Comparison of ENCODE assay signal across 8 mouse cellular contexts in the genomic region with DNA sequence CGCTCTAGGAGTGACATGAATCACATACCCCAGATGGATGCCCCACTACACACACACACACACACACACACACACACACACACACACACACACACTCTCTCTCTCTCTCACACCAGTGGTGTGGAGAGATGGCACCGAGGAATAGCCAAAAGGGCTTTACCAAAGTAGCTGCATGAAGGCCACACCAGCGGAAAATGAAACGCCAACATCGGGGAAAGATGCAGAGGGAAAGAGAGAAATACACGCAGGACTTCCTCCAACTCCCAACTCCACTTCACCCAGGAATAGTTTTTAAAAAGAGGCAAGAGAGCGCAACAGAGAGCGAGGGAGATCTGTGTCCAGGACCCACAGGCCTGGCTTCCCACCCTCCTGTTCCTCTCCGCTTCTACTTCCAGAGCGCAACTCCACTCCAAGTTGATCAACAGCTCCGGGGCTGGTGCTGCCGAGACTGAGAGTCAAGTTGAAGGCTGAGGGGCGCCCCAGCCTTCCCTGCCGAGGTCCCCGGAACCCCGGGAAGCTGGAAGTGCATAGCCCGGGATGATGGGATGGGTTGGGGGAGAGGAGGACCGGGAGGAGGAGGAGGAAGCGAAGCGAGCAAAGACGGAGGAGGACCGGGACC.
DNase-seq lines count a peak whose midpoint lies in the region; ATAC-seq and TF ChIP-seq lines count a peak whose summit lies in the region.

No protein-coding gene starts in this region.

- DNase-seq in kidney, postnatal 14 days = no peak
- DNase-seq in limb, embryonic 10.5 days (ENCODE audit: low spot score) = no peak
- no peak for DNase-seq in neural tube, embryonic 11.5 days (ENCODE audit: low spot score)
- DNase-seq in gastrocnemius, adult 8-10 months (ENCODE audit: low spot score in 2 of 2) = no peak
- no peak for DNase-seq in left cerebral cortex, adult 11 months (ENCODE audit: low spot score)

- ATAC-seq in kidney, embryonic 16.5 days (ENCODE audit: low FRiP score, low TSS enrichment) = peak; percentile 67; the same call in 1 of the 2 replicates
- no peak for ATAC-seq in embryonic facial prominence, embryonic 12.5 days (ENCODE audit: insufficient number of reproducible peaks, insufficient read depth, low FRiP score, low TSS enrichment)
- ATAC-seq in neural tube, embryonic 11.5 days (ENCODE audit: insufficient read depth, low FRiP score, low TSS enrichment) = peak; percentile 29

- peaks cover 9% of the 10 kb centered on the region; the same call in 1 of the 2 replicates for H3K27me3 ChIP-seq in kidney, embryonic 16.5 days (ENCODE audit: insufficient read depth, low read length)
- no peaks in the 10 kb centered on the region for H3K27me3 ChIP-seq in E14TG2a.4 (ENCODE audit: insufficient read depth, low read length)
- peaks cover 2% of the 10 kb centered on the region; the same call in 1 of the 2 replicates for H3K27me3 ChIP-seq in embryonic facial prominence, embryonic 12.5 days
- peaks cover 61% of the 10 kb centered on the region for H3K27me3 ChIP-seq in limb, embryonic 10.5 days (ENCODE audit: low read depth, poor library complexity, severe bottlenecking)
- no peaks in the 10 kb centered on the region for H3K27me3 ChIP-seq in neural tube, embryonic 11.5 days (ENCODE audit: control insufficient read depth, insufficient read depth, low read length)

- WGBS in kidney, embryonic 16.5 days = 3% methylated on average over 22 of the region's 22 CpGs
- WGBS in embryonic facial prominence, embryonic 12.5 days = under 1% methylated on average over 20 of the region's 22 CpGs
- WGBS in limb, embryonic 10.5 days = 1% methylated on average over 22 of the region's 22 CpGs
- 2% methylated on average over 18 of the region's 22 CpGs for WGBS in neural tube, embryonic 11.5 days

- H3K36me3 ChIP-seq in kidney, embryonic 16.5 days (ENCODE audit: insufficient read depth, low read length) = no peaks in the 10 kb centered on the region
- peaks cover 13% of the 10 kb centered on the region for H3K36me3 ChIP-seq in E14TG2a.4 (ENCODE audit: insufficient read depth, low read length)
- H3K36me3 ChIP-seq in embryonic facial prominence, embryonic 12.5 days = no peaks in the 10 kb centered on the region
- H3K36me3 ChIP-seq in limb, embryonic 10.5 days = no peaks in the 10 kb centered on the region
- H3K36me3 ChIP-seq in neural tube, embryonic 11.5 days (ENCODE audit: control insufficient read depth, insufficient read depth, low read length) = no peaks in the 10 kb centered on the region

- H3K4me3 ChIP-seq in kidney, embryonic 16.5 days (ENCODE audit: low read length) = peak overlapping the region; percentile 62
- peak overlapping the region; percentile 86 for H3K4me3 ChIP-seq in E14TG2a.4 (replicated peaks; ENCODE audit: low read length)
- peak overlapping the region; percentile 70 for H3K4me3 ChIP-seq in embryonic facial prominence, embryonic 12.5 days
- H3K4me3 ChIP-seq in limb, embryonic 10.5 days = peak overlapping the region; percentile 71
- H3K4me3 ChIP-seq in neural tube, embryonic 11.5 days (ENCODE audit: low read depth, low read length) = peak overlapping the region; percentile 69

- H3K4me1 ChIP-seq in kidney, embryonic 16.5 days (ENCODE audit: insufficient read depth, low read length) = peaks cover 21% of the 10 kb centered on the region
- H3K4me1 ChIP-seq in E14TG2a.4 (replicated peaks; ENCODE audit: low read depth, low read length) = peaks cover 80% of the 10 kb centered on the region
- peaks cover 31% of the 10 kb centered on the region for H3K4me1 ChIP-seq in embryonic facial prominence, embryonic 12.5 days
- H3K4me1 ChIP-seq in limb, embryonic 10.5 days = peaks cover 58% of the 10 kb centered on the region
- peaks cover 34% of the 10 kb centered on the region for H3K4me1 ChIP-seq in neural tube, embryonic 11.5 days (ENCODE audit: control insufficient read depth, insufficient read depth, low read length)

- H3K9ac ChIP-seq in kidney, embryonic 16.5 days (replicated peaks; ENCODE audit: low read length) = peak overlapping the region; percentile 81
- H3K9ac ChIP-seq in embryonic facial prominence, embryonic 12.5 days = peak overlapping the region; percentile 76
- H3K9ac ChIP-seq in neural tube, embryonic 11.5 days (ENCODE audit: low read length) = peak overlapping the region; percentile 72

- TF ChIP-seq CTCF in E14TG2a.4 (conservative IDR thresholded peaks at IDR 0.05; ENCODE audit: low read length) = no peak

- peak overlapping the region; percentile 70 for H3K27ac ChIP-seq in kidney, embryonic 16.5 days (ENCODE audit: low read length)
- H3K27ac ChIP-seq in embryonic facial prominence, embryonic 12.5 days = peak overlapping the region; percentile 96
- peak overlapping the region; percentile 90 for H3K27ac ChIP-seq in limb, embryonic 10.5 days
- H3K27ac ChIP-seq in neural tube, embryonic 11.5 days (ENCODE audit: low read depth, low read length) = peak overlapping the region; percentile 86

- H3K9me3 ChIP-seq in kidney, embryonic 16.5 days (ENCODE audit: low read length) = no peaks in the 10 kb centered on the region
- H3K9me3 ChIP-seq in E14TG2a.4 (ENCODE audit: low read length) = no peaks in the 10 kb centered on the region
- H3K9me3 ChIP-seq in embryonic facial prominence, embryonic 12.5 days = no peaks in the 10 kb centered on the region
- H3K9me3 ChIP-seq in limb, embryonic 10.5 days (replicated peaks) = no peaks in the 10 kb centered on the region
- no peaks in the 10 kb centered on the region for H3K9me3 ChIP-seq in neural tube, embryonic 11.5 days (ENCODE audit: control insufficient read depth, low read length)

- peak overlapping the region; percentile 92 for H3K4me2 ChIP-seq in kidney, embryonic 16.5 days (replicated peaks; ENCODE audit: low read depth, low read length)
- H3K4me2 ChIP-seq in embryonic facial prominence, embryonic 12.5 days (replicated peaks) = peak overlapping the region; percentile 85
- peak overlapping the region; percentile 86 for H3K4me2 ChIP-seq in neural tube, embryonic 11.5 days (ENCODE audit: low read depth)
